Mouse (Mus musculus): ENCODE measurements around the gene Vsnl1.

GRCm38 (mm10) chr12:11418112-11418511, 18.3 kb downstream of the Vsnl1 start:
- no peak for TF ChIP-seq POLR2A (IDR thresholded peaks at IDR 0.05; ENCODE audit: insufficient read depth, low read depth, low read length)
- no peak for TF ChIP-seq CTCF (IDR thresholded peaks at IDR 0.05)

Measured in heart, adult 2 months (tissue).